Mouse (Mus musculus) heart, embryonic 12.5 days (tissue): ENCODE data around the gene Hdgfl3. TPM values are rescaled to one million over a fixed set of nuclear protein-coding genes. Genes with fewer than 3 reads are reported as not detected.

Source experiments
- ATAC-seq: fragments of 200-750 bp; cut with Nextera tagmentation; 2 replicates; pipeline ENCODE4 v1.8.0; 2017; ENCODE audit warnings: moderate TSS enrichment, moderate library complexity; ENCODE audit not compliant: insufficient number of reproducible peaks, low FRiP score
- H3K27ac ChIP-seq: fragments of 300-500 bp; sonication (generic); 2 replicates; pipeline ENCODE4 v1.5.1; 2016; ENCODE audit warnings: mild to moderate bottlenecking, moderate library complexity; ENCODE audit not compliant: poor library complexity, severe bottlenecking
- H3K27me3 ChIP-seq: fragments of 300-500 bp; sonication (generic); replicated peaks from 2 replicates; pipeline ENCODE4 v1.6.1; 2016; ENCODE audit warnings: mild to moderate bottlenecking, moderate library complexity
- H3K36me3 ChIP-seq: fragments of 300-500 bp; sonication (generic); 2 replicates; pipeline ENCODE4 v1.6.1; 2016; ENCODE audit warnings: mild to moderate bottlenecking, moderate library complexity
- H3K4me1 ChIP-seq: fragments of 300-500 bp; sonication (generic); replicated peaks from 2 replicates; pipeline ENCODE4 v1.6.1; 2016; ENCODE audit warnings: mild to moderate bottlenecking
- H3K4me2 ChIP-seq: fragments of 300-500 bp; sonication (generic); 2 replicates; pipeline ENCODE4 v1.6.1; 2016; ENCODE audit warnings: mild to moderate bottlenecking, moderate library complexity
- H3K4me3 ChIP-seq: fragments of 300-500 bp; sonication (generic); 2 replicates; pipeline ENCODE4 v1.5.1; 2016; ENCODE audit warnings: mild to moderate bottlenecking
- H3K9ac ChIP-seq: fragments of 300-500 bp; sonication (generic); 2 replicates; pipeline ENCODE4 v1.6.1; 2016; ENCODE audit warnings: mild to moderate bottlenecking, moderate library complexity
- H3K9me3 ChIP-seq: fragments of 300-500 bp; sonication (generic); replicated peaks from 2 replicates; pipeline ENCODE4 v1.6.1; 2016; ENCODE audit warnings: mild to moderate bottlenecking, moderate library complexity
- whole genome bisulfite sequencing: fragments of 180-500 bp; shearing (Covaris S2); methylation state at CpG from one replicate; pipeline ENCODE4 v1.1.7; 2016; 5-methylcytosine and 5-hydroxymethylcytosine counted together
- polyA plus RNA-seq: library from polyadenylated mRNA; unstranded; fragments of >200 nt; fragmentation: Nextera tagmentation; extraction: Ambion mirVana; gene quantifications from 2 replicates; pipeline ENCODE4 v1.2.1, GENCODE M21; 2016

The Hdgfl3 gene
- polyA plus RNA-seq, 1 experiment from 2014 or later = 15.2 TPM

DNA sequence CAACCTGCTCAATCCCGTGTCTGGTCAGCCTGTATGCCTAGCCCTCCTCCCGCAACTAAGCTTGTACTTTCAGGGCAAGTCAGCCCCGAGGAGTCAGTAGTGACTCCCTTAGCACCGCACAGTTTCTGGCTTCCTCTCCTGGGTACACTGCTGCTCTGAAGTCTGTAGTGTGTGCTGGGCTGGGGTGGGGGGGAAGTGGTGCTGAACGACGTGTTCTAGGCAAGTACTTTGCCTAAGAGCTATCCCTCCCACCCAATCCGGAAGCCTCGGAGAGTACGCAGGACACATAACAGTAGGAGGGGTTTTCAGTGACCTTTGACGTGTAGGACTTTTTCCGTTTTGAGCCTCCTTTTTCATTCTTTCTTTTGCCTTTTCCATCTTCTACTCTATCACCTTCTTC is 34.9 kb downstream of the Hdgfl3 start:
- no peak overlapping the region for H3K9ac ChIP-seq
- H3K36me3 ChIP-seq = peaks cover 15% of the 10 kb centered on the region; the same call in 1 of the 2 replicates
- H3K27ac ChIP-seq = no peak overlapping the region
- no peak for ATAC-seq
- no peaks in the 10 kb centered on the region for H3K4me1 ChIP-seq
- no peak overlapping the region for H3K4me3 ChIP-seq
- no peak overlapping the region for H3K4me2 ChIP-seq
- no peaks in the 10 kb centered on the region for H3K27me3 ChIP-seq
- WGBS = 69% methylated on average over 11 of the region's 11 CpGs
- H3K9me3 ChIP-seq = no peaks in the 10 kb centered on the region

DNA sequence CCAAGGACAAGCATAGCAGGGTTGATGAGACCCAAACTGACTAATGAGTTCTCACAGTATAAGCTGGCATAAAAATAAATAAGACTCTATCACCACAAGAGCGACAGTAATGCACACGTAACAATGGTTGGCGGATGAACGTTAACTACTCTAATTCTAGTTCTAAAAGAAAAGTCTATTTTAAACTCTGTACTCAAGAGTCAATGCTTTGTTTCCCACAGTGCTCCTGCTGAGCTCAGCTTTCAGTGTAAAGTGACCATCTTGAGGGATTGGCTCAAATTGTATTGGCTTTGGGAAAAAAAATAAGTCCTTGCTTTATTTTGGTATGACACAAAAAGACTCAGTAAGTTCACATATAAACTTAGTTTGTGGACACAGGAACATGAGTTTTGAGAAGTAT is 49.1 kb downstream of the Hdgfl3 start:
- H3K4me2 ChIP-seq = no peak overlapping the region
- no peaks in the 10 kb centered on the region for H3K27me3 ChIP-seq
- H3K36me3 ChIP-seq = peaks cover 10% of the 10 kb centered on the region; the same call in 1 of the 2 replicates
- no peak overlapping the region for H3K9ac ChIP-seq
- H3K27ac ChIP-seq = no peak overlapping the region
- H3K9me3 ChIP-seq = no peaks in the 10 kb centered on the region
- no peak for ATAC-seq
- no peak overlapping the region for H3K4me3 ChIP-seq
- WGBS = 84% methylated on average over 4 of the region's 4 CpGs
- H3K4me1 ChIP-seq = no peaks in the 10 kb centered on the region

DNA sequence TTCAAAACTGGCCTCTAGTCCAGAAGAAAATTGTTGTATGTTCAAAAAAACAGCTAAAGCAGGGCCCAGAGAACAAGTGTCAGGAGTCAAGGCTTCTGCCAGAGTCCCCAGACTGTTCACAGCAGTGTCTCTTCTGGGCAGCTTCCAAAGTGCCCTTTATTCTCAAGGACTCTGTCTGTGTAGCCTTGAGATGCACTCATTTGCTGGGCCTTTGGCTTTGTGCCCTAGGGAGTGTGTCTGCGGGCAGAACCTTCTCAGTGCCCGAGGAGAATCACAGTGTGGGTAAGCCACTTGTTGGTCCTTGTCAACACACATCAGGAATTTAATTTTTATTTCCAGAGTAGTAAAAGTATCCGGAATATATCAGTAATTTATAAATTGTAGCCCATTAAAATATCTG is 52.7 kb downstream of the Hdgfl3 start:
- Histone ChIP-seq H3K27me3 (no peaks in the 10 kb centered on the region), H3K9ac (peak overlapping the region; percentile 56; the same call in 1 of the 2 replicates), H3K27ac (no peak overlapping the region), H3K4me1 (no peaks in the 10 kb centered on the region), H3K4me3 (no peak overlapping the region), H3K9me3 (no peaks in the 10 kb centered on the region), H3K4me2 (no peak overlapping the region), H3K36me3 (peaks cover 14% of the 10 kb centered on the region; the same call in 1 of the 2 replicates)
- WGBS = 65% methylated on average over 3 of the region's 3 CpGs
- no peak for ATAC-seq

- peaks cover 11% of the 10 kb centered on the region; the same call in 1 of the 2 replicates for H3K36me3 ChIP-seq
- H3K4me3 ChIP-seq = no peak overlapping the region
- 86% methylated on average over 4 of the region's 4 CpGs for WGBS
- no peak overlapping the region for H3K9ac ChIP-seq
- H3K27ac ChIP-seq = no peak overlapping the region
- ATAC-seq = no peak
- H3K27me3 ChIP-seq = no peaks in the 10 kb centered on the region
- no peaks in the 10 kb centered on the region for H3K4me1 ChIP-seq
- no peak overlapping the region for H3K4me2 ChIP-seq
- H3K9me3 ChIP-seq = no peaks in the 10 kb centered on the region
These were observed 53.5 kb downstream of the Hdgfl3 start for GRCm38 (mm10) chr7:81880797-81881196.

DNA sequence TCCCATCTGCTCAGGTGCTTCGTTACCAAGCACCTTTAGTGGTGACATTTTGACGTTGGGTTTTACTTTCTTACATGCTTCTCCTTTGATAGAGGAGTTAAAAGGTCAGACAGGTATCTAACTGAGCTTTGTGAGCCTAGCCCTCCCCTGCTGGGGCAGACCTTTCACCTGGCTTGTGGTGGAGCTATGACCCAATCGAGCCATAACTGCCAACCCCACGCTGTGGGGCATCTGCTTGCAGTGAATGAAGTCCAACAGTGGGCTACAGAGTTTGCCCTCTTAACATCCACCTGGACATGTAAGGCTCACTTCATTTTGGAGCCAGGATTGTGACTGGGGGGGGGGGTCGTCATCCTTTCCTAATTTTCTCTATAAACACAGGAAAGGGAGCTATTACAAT is 54.0 kb downstream of the Hdgfl3 start:
- H3K27ac ChIP-seq = no peak overlapping the region
- 77% methylated on average over 5 of the region's 5 CpGs for WGBS
- H3K4me1 ChIP-seq = no peaks in the 10 kb centered on the region; the same call in 1 of the 2 replicates
- no peaks in the 10 kb centered on the region for H3K9me3 ChIP-seq
- no peak overlapping the region for H3K9ac ChIP-seq
- H3K27me3 ChIP-seq = no peaks in the 10 kb centered on the region
- no peak overlapping the region for H3K4me3 ChIP-seq
- ATAC-seq = no peak
- H3K4me2 ChIP-seq = no peak overlapping the region
- H3K36me3 ChIP-seq = peaks cover 11% of the 10 kb centered on the region; the same call in 1 of the 2 replicates

GRCm38 (mm10) chr7:81875372-81875771 is 58.9 kb downstream of the Hdgfl3 start:
- H3K9ac ChIP-seq = no peak overlapping the region
- 50% methylated on average over 9 of the region's 9 CpGs for whole genome bisulfite sequencing
- no peak overlapping the region for H3K4me3 ChIP-seq
- no peaks in the 10 kb centered on the region for H3K27me3 ChIP-seq
- H3K4me1 ChIP-seq = peaks cover 14% of the 10 kb centered on the region
- H3K27ac ChIP-seq = no peak overlapping the region
- peaks cover 10% of the 10 kb centered on the region for H3K36me3 ChIP-seq
- no peak for ATAC-seq
- H3K9me3 ChIP-seq = no peaks in the 10 kb centered on the region
- no peak overlapping the region for H3K4me2 ChIP-seq

- no peak overlapping the region for H3K4me3 ChIP-seq
- H3K4me1 ChIP-seq = peaks cover 15% of the 10 kb centered on the region
- H3K4me2 ChIP-seq = no peak overlapping the region
- H3K9me3 ChIP-seq = no peaks in the 10 kb centered on the region
- ATAC-seq = peak; percentile 36; the same call in 1 of the 2 replicates
- peaks cover 10% of the 10 kb centered on the region for H3K36me3 ChIP-seq
- no peak overlapping the region for H3K27ac ChIP-seq
- H3K9ac ChIP-seq = no peak overlapping the region
- no peaks in the 10 kb centered on the region for H3K27me3 ChIP-seq
- WGBS = 67% methylated on average over 6 of the region's 6 CpGs
These were observed 59.6 kb downstream of the Hdgfl3 start for GRCm38 (mm10) chr7:81874636-81875035.

DNA sequence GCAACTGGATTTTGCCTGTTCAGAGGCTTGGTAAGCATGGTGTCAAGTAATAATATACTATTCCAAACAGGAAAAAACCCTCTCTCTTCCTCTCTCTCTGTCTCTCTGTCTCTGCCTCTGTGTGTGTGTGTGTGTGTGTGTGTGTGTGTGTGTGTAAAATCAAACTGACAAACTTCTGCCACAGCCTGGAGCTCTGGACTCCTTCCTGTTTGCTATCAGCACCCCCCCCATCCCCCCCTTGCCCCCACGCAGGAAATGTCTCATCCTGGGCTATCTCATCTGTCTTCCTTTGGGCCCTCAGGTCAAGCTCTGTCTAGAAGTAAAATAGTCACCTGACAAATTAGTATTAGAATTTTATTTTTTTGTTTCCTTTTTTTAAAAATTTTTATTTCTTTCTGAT is 60.5 kb downstream of the Hdgfl3 start:
- WGBS = 22% methylated on average over 1 of the region's 1 CpGs
- H3K4me1 ChIP-seq = peaks cover 19% of the 10 kb centered on the region
- no peaks in the 10 kb centered on the region for H3K9me3 ChIP-seq
- H3K9ac ChIP-seq = no peak overlapping the region
- peaks cover 10% of the 10 kb centered on the region for H3K36me3 ChIP-seq
- H3K27ac ChIP-seq = no peak overlapping the region
- no peak overlapping the region for H3K4me2 ChIP-seq
- ATAC-seq = no peak
- no peaks in the 10 kb centered on the region for H3K27me3 ChIP-seq
- H3K4me3 ChIP-seq = no peak overlapping the region

- no peak overlapping the region for H3K4me3 ChIP-seq
- H3K27ac ChIP-seq = no peak overlapping the region
- no peak for ATAC-seq
- H3K4me1 ChIP-seq = peaks cover 19% of the 10 kb centered on the region
- H3K4me2 ChIP-seq = no peak overlapping the region
- no peaks in the 10 kb centered on the region for H3K9me3 ChIP-seq
- peaks cover 6% of the 10 kb centered on the region for H3K36me3 ChIP-seq
- H3K9ac ChIP-seq = no peak overlapping the region
- H3K27me3 ChIP-seq = no peaks in the 10 kb centered on the region
- 57% methylated on average over 13 of the region's 13 CpGs for WGBS
These were observed 61.7 kb downstream of the Hdgfl3 start for GRCm38 (mm10) chr7:81872493-81873013.

DNA sequence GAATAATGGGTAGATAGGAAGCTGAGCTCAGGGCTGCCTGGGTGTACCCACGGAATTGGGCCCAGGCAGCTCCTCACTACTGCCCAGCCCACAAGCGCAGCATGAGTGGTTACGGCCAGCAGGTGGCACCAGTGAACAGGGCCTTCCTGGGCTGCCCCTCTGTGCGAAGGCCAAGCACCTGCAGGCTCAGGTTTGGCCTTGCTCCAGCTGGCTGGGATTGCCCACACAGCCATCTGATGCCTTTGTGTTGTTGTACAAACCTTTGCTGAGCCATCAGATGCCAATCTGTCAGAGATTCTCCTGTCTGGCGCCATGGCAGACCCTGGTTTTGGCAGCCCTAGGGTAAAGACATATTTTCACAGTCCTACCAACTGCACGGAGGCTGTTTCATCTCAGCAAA is 66.1 kb downstream of the Hdgfl3 start:
- 0 out of 2 replicates have a peak, but pooled peaks have one; percentile 44 for ATAC-seq
- Histone ChIP-seq H3K27ac (no peak overlapping the region), H3K4me1 (peaks cover 22% of the 10 kb centered on the region), H3K36me3 (peaks cover 28% of the 10 kb centered on the region), H3K9me3 (no peaks in the 10 kb centered on the region), H3K4me3 (no peak overlapping the region), H3K9ac (no peak overlapping the region), H3K27me3 (no peaks in the 10 kb centered on the region), H3K4me2 (no peak overlapping the region)
- 28% methylated on average over 6 of the region's 6 CpGs for WGBS

DNA sequence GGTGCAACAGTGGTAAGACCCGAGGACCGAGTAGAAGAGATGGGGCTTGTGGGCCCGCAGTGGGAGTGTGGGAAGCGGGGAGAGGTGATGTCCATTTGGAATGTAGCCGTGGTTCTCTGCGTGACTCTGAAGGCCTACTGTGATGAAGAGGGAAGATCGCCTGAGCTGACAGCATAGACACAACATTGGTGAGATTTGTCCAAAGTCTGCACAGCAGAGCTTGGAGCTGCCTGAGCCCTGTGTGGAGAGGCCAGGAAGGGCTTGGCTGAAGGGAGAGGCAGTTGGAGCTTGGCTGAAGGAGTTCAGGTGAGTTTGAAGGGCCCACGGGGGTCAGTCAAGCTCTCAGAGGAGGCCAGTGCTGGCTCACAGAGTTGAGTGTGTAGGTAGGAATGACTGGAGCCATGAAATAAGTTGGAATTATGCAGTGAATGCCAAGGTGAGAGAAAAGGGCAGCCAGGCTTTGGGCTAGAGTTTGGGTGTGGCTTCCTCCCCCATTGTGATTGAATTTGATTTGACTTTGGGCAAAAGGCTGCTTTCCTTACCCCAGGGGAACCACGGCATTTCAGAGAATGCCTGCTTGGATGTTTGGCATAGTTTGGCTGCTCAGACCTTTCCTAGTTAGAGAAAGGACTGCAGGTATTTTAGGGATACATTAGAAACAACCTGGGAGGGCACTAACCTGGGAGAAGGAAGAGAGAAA is 66.9 kb downstream of the Hdgfl3 start:
- Histone ChIP-seq H3K4me3 (no peak overlapping the region), H3K9ac (no peak overlapping the region), H3K9me3 (no peaks in the 10 kb centered on the region), H3K27me3 (no peaks in the 10 kb centered on the region), H3K27ac (no peak overlapping the region), H3K4me1 (peaks cover 24% of the 10 kb centered on the region), H3K36me3 (peaks cover 28% of the 10 kb centered on the region), H3K4me2 (no peak overlapping the region)
- WGBS = 78% methylated on average over 9 of the region's 9 CpGs
- ATAC-seq = no peak
